Comparison of ENCODE assay signal across 20 mouse cellular contexts in the genomic region with DNA sequence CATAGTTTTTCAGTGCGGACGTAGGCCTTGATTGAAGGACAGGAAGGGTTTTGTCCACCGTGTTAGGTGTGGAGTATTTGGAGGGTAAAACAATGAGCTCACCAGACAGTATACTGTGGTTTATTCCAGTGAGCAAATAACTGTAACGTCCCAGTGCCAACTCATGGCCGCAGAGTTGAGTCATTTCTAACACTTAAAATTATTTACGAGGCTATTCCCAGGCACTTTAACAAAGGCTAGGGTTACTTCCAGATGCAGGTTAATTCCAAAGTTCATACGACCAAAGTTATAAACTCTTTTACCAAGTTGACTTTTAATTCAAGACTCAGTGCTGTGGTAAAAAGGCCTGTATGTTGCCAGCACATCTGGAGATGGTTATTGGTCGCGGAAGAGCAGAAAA.
DNase-seq lines count a peak whose midpoint lies in the region; TF ChIP-seq lines count a peak whose summit lies in the region.
"Had no signal": no experiment of that assay in that cellular context is flagged by ENCODE, and none has a peak within 500 bp of the region (broad histone marks: within the 10 kb centered on the region; RNA-seq: fewer than 3 reads in every experiment).

No protein-coding gene starts in this region.

- no peak for TF ChIP-seq POLR2A in myocyte (IDR thresholded peaks at IDR 0.05; ENCODE audit: insufficient read length, low read depth)

- no peaks in the 10 kb centered on the region for H3K36me3 ChIP-seq in myocyte (ENCODE audit: control insufficient read depth, insufficient read depth)
- H3K36me3 ChIP-seq: heart, embryonic 13.5 days; hindbrain, embryonic 15.5 days; liver, embryonic 13.5 days; lung, embryonic 15.5 days; midbrain, embryonic 13.5 days; neural tube, embryonic 15.5 days had no signal

- peak; percentile 40 for DNase-seq in kidney, adult 9 months
- no peak for DNase-seq in kidney, adult 18-20 months
- peak; percentile 48 for DNase-seq in adipocyte (ENCODE audit: low spot score)
- DNase-seq in hindlimb bud, embryonic 11.5 days (ENCODE audit: extremely low spot score, low read depth, low spot score), result peak; percentile 77
- DNase-seq in layer of hippocampus, adult 2 months (ENCODE audit: low spot score in 2 of 2), result no peak
- no peak for DNase-seq in spleen, postnatal 14 days (ENCODE audit: low spot score in 2 of 2)
- DNase-seq: cerebellum, postnatal 10 days; embryo, embryonic 11 days; forebrain, postnatal 0 days; gastrocnemius, adult 2 months; heart, postnatal 36 days; kidney, adult 8-10 months; liver, embryonic 13.5 days; thymus, postnatal 36 days had no signal

- peak overlapping the region; percentile 67 for H3K4me2 ChIP-seq in myocyte (ENCODE audit: low read depth)
- H3K4me2 ChIP-seq: heart, embryonic 13.5 days; hindbrain, embryonic 15.5 days; liver, embryonic 13.5 days; lung, embryonic 15.5 days; midbrain, embryonic 13.5 days; neural tube, embryonic 15.5 days had no signal

- peaks cover 27% of the 10 kb centered on the region for H3K79me2 ChIP-seq in myocyte (ENCODE audit: control insufficient read depth, insufficient read depth)

- no peak overlapping the region for H3K27ac ChIP-seq in layer of hippocampus, adult 2 months
- H3K27ac ChIP-seq: gastrocnemius, adult 2 months; heart, embryonic 13.5 days; liver, embryonic 13.5 days; lung, embryonic 15.5 days; midbrain, embryonic 13.5 days had no signal

- no peaks in the 10 kb centered on the region for H3K27me3 ChIP-seq in myocyte (ENCODE audit: control insufficient read depth, insufficient read depth, insufficient read length)
- H3K27me3 ChIP-seq: heart, embryonic 13.5 days; hindbrain, embryonic 15.5 days; liver, embryonic 13.5 days; lung, embryonic 15.5 days; midbrain, embryonic 13.5 days; neural tube, embryonic 15.5 days had no signal

- H3K4me3 ChIP-seq in myocyte, result no peak overlapping the region
- H3K4me3 ChIP-seq in layer of hippocampus, adult 2 months, result no peak overlapping the region
- H3K4me3 ChIP-seq: gastrocnemius, adult 2 months; heart, embryonic 13.5 days; hindbrain, embryonic 15.5 days; liver, embryonic 13.5 days; lung, embryonic 15.5 days; midbrain, embryonic 13.5 days; neural tube, embryonic 15.5 days had no signal

- H3ac ChIP-seq in myocyte (ENCODE audit: control insufficient read depth, insufficient read length), result no peak overlapping the region

- no peak for TF ChIP-seq CTCF in layer of hippocampus, adult 2 months (conservative IDR thresholded peaks at IDR 0.05)

TF ChIP-seq in myocyte, 11 proteins besides CTCF, POLR2A, EP300 and RAD21:
- no peak for TF ChIP-seq POLR2AphosphoS2 (IDR thresholded peaks at IDR 0.05; ENCODE audit: insufficient read length, low read depth)
- TF ChIP-seq SRF (IDR thresholded peaks at IDR 0.05; ENCODE audit: control insufficient read depth, insufficient read length, low read depth), result no peak
- TF ChIP-seq TCF3 (IDR thresholded peaks at IDR 0.05; ENCODE audit: insufficient read length, low read depth), result no peak
- no peak for TF ChIP-seq MAX (IDR thresholded peaks at IDR 0.05; ENCODE audit: low read depth)
- TF ChIP-seq E2F4 (IDR thresholded peaks at IDR 0.05; ENCODE audit: insufficient read depth), result no peak
- TF ChIP-seq MYOD1 (IDR thresholded peaks at IDR 0.05; ENCODE audit: control insufficient read depth in 1 of 3, insufficient read length in 2 of 3, low read depth in 2 of 3), result no peak
- no peak for TF ChIP-seq TCF12 (IDR thresholded peaks at IDR 0.05; ENCODE audit: insufficient read depth, poor library complexity, severe bottlenecking)
- TF ChIP-seq REST (IDR thresholded peaks at IDR 0.05; ENCODE audit: insufficient read depth, insufficient read length), result no peak
- no peak for TF ChIP-seq USF1 (IDR thresholded peaks at IDR 0.05; ENCODE audit: low read depth)
- no peak for TF ChIP-seq CEBPB (IDR thresholded peaks at IDR 0.05; ENCODE audit: insufficient read depth, poor library complexity, severe bottlenecking)
- TF ChIP-seq MYOG (IDR thresholded peaks at IDR 0.05; ENCODE audit: control insufficient read depth in 1 of 3, insufficient read depth in 1 of 3, insufficient read length in 2 of 3, low read depth in 2 of 3), result no peak
TF ChIP-seq in myocyte: peak in this region for 0.

Comparison
In these comparisons a context has a peak if more than half of its experiments do, and no peak if none do; other contexts are left out.
1. DNase-seq: peak in kidney, adult 9 months (single experiment), adipocyte (single experiment) and hindlimb bud, embryonic 11.5 days (single experiment); none in kidney, adult 18-20 months (single experiment), layer of hippocampus, adult 2 months (0 of 2) and spleen, postnatal 14 days (0 of 2).